Mouse (Mus musculus) spleen, adult 2 months (tissue): Measurements from ENCODE around the gene Lrguk. TPM values are rescaled to one million over a fixed set of nuclear protein-coding genes. Genes with fewer than 3 reads are reported as not detected.

Source experiments
- DNase-seq, 2 experiments: peaks; one replicate each; pipeline versions ENCODE4 v3.0.0 to v3.0.0-alpha.2; 2012 to 2021; ENCODE audit warnings: low spot score in 2 of 2, low read depth in 1 of 2
- H3K27ac ChIP-seq: fragments of 200-500 bp; 2 replicates; pipeline ENCODE4 v1.5.1; 2012; ENCODE audit warnings: low read length, inconsistent platforms; ENCODE audit not compliant: insufficient read depth
- H3K27me3 ChIP-seq: fragments of 200-500 bp; 2 replicates; pipeline ENCODE4 v1.6.1; 2012; ENCODE audit warnings: mild to moderate bottlenecking, moderate library complexity, low read length, inconsistent platforms; ENCODE audit not compliant: control insufficient read depth, insufficient read depth
- H3K36me3 ChIP-seq: fragments of 200-500 bp; 2 replicates; pipeline ENCODE4 v1.6.1; 2012; ENCODE audit warnings: mild to moderate bottlenecking, low read length, inconsistent platforms; ENCODE audit not compliant: control insufficient read depth, insufficient read depth
- H3K4me1 ChIP-seq: fragments of 200-500 bp; 2 replicates; pipeline ENCODE4 v1.6.1; 2011; ENCODE audit warnings: inconsistent platforms; ENCODE audit not compliant: control insufficient read depth, insufficient read depth, insufficient read length
- H3K4me3 ChIP-seq: fragments of 200-500 bp; 2 replicates; pipeline ENCODE4 v1.5.1; 2011; ENCODE audit warnings: mild to moderate bottlenecking, inconsistent platforms; ENCODE audit not compliant: insufficient read depth, insufficient read length; ENCODE audit errors: extremely low read depth
- CTCF ChIP-seq: fragments of 200-500 bp; IDR thresholded peaks from 2 replicates; pipeline ENCODE4 v1.5.1; 2011; ENCODE audit warnings: mild to moderate bottlenecking, inconsistent platforms; ENCODE audit not compliant: insufficient read depth, insufficient read length, insufficient replicate concordance; ENCODE audit errors: extremely low read depth
- POLR2A ChIP-seq: fragments of 200-500 bp; IDR thresholded peaks from 2 replicates; pipeline ENCODE4 v1.6.1; 2011; ENCODE audit warnings: low read depth, low read length, inconsistent platforms
- WGBS: fragments of 180-500 bp; shearing (Covaris S2); methylation state at CpG from one replicate; pipeline ENCODE4 v1.1.7; 2018; 5-methylcytosine and 5-hydroxymethylcytosine counted together
- polyA plus RNA-seq: library from polyadenylated mRNA; depleted of rRNA; stranded (reverse); fragments of >200 nt; gene quantifications from 2 replicates; pipeline ENCODE4 v1.2.3, GENCODE M21; 2012

The Lrguk gene
- polyA plus RNA-seq, 1 experiment, result 0.01 TPM

- no peak overlapping the region for H3K27ac ChIP-seq
- DNase-seq, result no peak
- no peaks in the 10 kb centered on the region for H3K36me3 ChIP-seq
- TF ChIP-seq POLR2A, result no peak
- no peak overlapping the region for H3K4me3 ChIP-seq
- no peaks in the 10 kb centered on the region for H3K4me1 ChIP-seq
- WGBS, result 27% methylated on average over 7 of the region's 7 CpGs
- no peaks in the 10 kb centered on the region for H3K27me3 ChIP-seq
These were observed 28.6 kb upstream of the Lrguk start for GRCm38 (mm10) chr6:34000644-34001043.

DNA sequence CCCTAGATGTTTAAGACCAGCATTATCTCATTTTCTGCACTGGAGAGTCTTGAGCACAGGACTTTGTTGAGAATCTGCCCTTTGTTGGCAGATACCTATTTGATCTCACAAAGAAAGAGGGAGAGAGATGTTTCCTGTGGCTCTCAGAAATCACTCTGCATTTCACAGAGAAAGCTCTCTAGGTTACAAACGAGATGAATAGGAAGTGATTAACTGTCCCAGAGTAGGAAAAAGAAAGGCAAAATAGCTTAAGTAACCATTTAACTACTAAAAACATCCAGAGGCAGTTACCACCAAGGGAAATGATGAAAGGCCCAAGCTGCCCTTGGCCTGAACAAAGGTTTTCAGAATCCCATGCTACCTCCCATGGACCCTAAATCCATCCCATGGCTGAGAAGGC lies 26.2 kb upstream of the Lrguk start:
- TF ChIP-seq POLR2A (no peak), CTCF (no peak)
- Histone ChIP-seq H3K27ac (no peak overlapping the region), H3K36me3 (no peaks in the 10 kb centered on the region), H3K27me3 (no peaks in the 10 kb centered on the region), H3K4me1 (no peaks in the 10 kb centered on the region), H3K4me3 (no peak overlapping the region)
- 29% methylated on average over 1 of the region's 1 CpGs for WGBS
- DNase-seq, result no peak

GRCm38 (mm10) chr6:34013469-34013868 lies 15.8 kb upstream of the Lrguk start:
- H3K27me3 ChIP-seq, result no peaks in the 10 kb centered on the region
- WGBS, result 81% methylated on average over 6 of the region's 6 CpGs
- DNase-seq, result no peak
- no peak overlapping the region for H3K4me3 ChIP-seq
- no peaks in the 10 kb centered on the region for H3K36me3 ChIP-seq
- TF ChIP-seq CTCF (no peak), POLR2A (no peak)
- H3K27ac ChIP-seq, result no peak overlapping the region
- H3K4me1 ChIP-seq, result no peaks in the 10 kb centered on the region

GRCm38 (mm10) chr6:34029746-34030027 lies 439 bp downstream of the Lrguk start:
- Histone ChIP-seq H3K36me3 (no peaks in the 10 kb centered on the region), H3K27ac (no peak overlapping the region), H3K4me3 (peak overlapping the region; percentile 66), H3K27me3 (no peaks in the 10 kb centered on the region), H3K4me1 (no peaks in the 10 kb centered on the region)
- TF ChIP-seq POLR2A (no peak), CTCF (no peak)
- DNase-seq, result no peak
- WGBS, result 0% methylated on average over 4 of the region's 4 CpGs

GRCm38 (mm10) chr6:34034096-34034495 lies 4.8 kb downstream of the Lrguk start:
- Histone ChIP-seq H3K27ac (no peak overlapping the region), H3K36me3 (no peaks in the 10 kb centered on the region), H3K27me3 (no peaks in the 10 kb centered on the region), H3K4me3 (no peak overlapping the region), H3K4me1 (no peaks in the 10 kb centered on the region)
- no peak for DNase-seq
- 74% methylated on average over 3 of the region's 3 CpGs for WGBS
- TF ChIP-seq POLR2A (no peak), CTCF (no peak)

DNA sequence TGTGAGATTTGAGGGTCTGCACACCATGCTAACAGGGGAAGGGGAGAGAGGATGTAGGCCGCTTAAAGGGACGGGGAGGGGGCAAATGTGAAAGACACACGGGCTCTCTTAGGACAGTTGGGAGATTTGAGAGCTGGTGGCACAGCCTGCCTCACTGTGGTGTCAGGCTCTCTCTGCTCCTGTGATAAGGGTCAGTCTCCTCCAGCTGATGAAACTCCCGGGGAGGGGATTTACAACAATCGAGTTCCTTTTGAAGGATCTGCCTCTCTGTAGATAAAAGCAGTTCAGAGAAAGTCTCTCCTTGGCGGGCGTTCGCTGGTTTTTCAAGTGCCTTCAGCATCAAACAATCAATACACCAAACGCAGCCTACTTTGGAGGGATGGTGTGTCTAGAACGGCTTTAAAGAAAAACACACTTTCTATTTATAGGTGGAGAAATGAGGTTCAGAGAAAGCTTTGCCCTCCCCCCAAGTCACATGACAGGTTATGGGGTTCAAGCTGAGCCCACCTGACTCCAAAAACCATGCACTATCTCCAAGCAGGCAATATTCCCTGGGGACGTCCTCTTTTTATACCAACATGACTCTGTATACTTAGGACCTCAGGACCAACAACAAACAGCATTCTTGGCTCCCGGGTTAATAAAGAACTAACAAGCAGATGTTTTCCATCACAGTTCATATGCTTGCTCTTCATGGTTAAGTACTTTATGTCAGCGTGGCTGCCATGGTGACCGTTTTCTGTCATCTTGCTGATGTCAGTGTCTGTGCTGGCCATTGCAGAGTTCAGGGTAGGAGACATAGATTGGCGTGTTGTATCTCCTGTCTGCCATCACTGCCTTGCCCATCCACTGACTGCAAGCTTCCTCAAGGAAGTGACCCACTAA lies 5.6 kb downstream of the Lrguk start:
- WGBS, result 69% methylated on average over 15 of the region's 15 CpGs
- Histone ChIP-seq H3K4me1 (no peaks in the 10 kb centered on the region), H3K27ac (no peak overlapping the region), H3K27me3 (no peaks in the 10 kb centered on the region), H3K36me3 (no peaks in the 10 kb centered on the region), H3K4me3 (no peak overlapping the region)
- no peak for TF ChIP-seq CTCF
- no peak for TF ChIP-seq POLR2A
- DNase-seq, result no peak

GRCm38 (mm10) chr6:34040624-34041235 lies 11.5 kb downstream of the Lrguk start:
- no peak overlapping the region for H3K4me3 ChIP-seq
- no peaks in the 10 kb centered on the region for H3K4me1 ChIP-seq
- TF ChIP-seq POLR2A (no peak), CTCF (peak; percentile 71; the same call in 1 of the 2 replicates)
- peak; percentile 34 to 71 for DNase-seq
- H3K27me3 ChIP-seq, result no peaks in the 10 kb centered on the region
- 44% methylated on average over 12 of the region's 12 CpGs for WGBS
- H3K36me3 ChIP-seq, result no peaks in the 10 kb centered on the region
- H3K27ac ChIP-seq, result no peak overlapping the region
